Mouse (Mus musculus): ENCODE measurements at regions not wholly inside any gene's neighbourhood (a gene's known extent, or its start where the extent isn't known, plus 50 kb on each side); places are given as distances from the start of the nearest gene placed in this dataset.

DNA sequence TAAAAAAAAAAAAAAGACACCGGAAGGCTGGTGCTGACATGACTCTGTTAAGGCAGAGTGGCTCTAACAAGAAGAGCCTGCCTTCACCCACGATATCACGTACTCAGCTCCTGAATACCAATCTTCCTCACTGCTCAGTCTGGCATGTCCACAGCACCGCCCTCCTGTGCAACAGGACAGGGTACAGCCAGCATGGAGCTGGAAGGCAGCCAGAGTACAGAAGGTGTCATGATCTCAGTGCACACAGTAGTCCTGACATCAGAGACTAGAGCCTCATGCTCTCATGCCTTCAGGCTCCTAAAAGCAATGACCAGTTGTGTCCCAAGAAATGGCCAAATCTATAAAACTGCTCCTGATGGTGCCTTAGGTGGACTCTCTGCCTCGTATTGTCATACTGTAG is 229.7 kb upstream of the Zdhhc25 start:
- no peak for TF ChIP-seq CTCF (IDR thresholded peaks at IDR 0.05)
- TF ChIP-seq POLR2A (IDR thresholded peaks at IDR 0.05; ENCODE audit: insufficient read depth, low read depth, low read length), result no peak

Measured in heart, adult 2 months (tissue).